Mouse (Mus musculus): ENCODE measurements at regions not wholly inside any gene's neighbourhood (a gene's known extent, or its start where the extent isn't known, plus 50 kb on each side); places are given as distances from the start of the nearest gene placed in this dataset.

GRCm38 (mm10) chr10:97851487-97851886 is 124.9 kb upstream of the C030005K15Rik start:
- Histone ChIP-seq H3K9me3 (ENCODE audit: control insufficient read depth, low read length) (no peaks in the 10 kb centered on the region), H3K27ac (replicated peaks) (no peak overlapping the region), H3K4me2 (replicated peaks; ENCODE audit: low read depth) (no peak overlapping the region), H3K4me3 (ENCODE audit: low read depth, low read length) (no peak overlapping the region), H3K27me3 (ENCODE audit: control insufficient read depth, insufficient read depth, low read length) (no peaks in the 10 kb centered on the region), H3K36me3 (ENCODE audit: control insufficient read depth, insufficient read depth, low read length) (no peaks in the 10 kb centered on the region), H3K9ac (ENCODE audit: low read length) (no peak overlapping the region), H3K4me1 (replicated peaks; ENCODE audit: control insufficient read depth, insufficient read depth) (no peaks in the 10 kb centered on the region)
- TF ChIP-seq CTCF (IDR thresholded peaks at IDR 0.05; ENCODE audit: low read depth): no peak
- no peak for TF ChIP-seq EP300 (optimal IDR thresholded peaks at IDR 0.05)
- ATAC-seq (ENCODE audit: low FRiP score, low TSS enrichment) (no peak), DNase-seq (ENCODE audit: low spot score) (no peak)
- 81% methylated on average over 2 of the region's 2 CpGs for WGBS

DNA sequence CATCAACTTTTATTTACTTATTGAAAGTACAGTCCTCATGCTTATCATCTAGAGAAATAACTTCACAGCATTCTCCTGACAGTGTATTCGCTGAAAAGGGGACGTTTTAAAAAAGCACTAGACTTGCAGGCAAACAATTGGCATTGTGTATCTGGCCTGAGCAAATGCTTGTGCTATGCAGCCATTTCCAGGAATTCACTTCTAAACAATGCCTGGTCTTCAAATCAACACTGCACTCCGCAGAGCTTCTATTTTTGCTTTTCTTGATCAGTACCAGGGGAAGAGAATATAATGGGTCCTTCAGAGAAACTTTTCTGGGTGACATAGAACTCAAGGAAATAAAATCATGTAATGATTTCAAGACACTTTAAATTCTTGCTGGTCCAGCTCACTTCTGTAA is 150.5 kb upstream of the C030005K15Rik start:
- H3K9me3 ChIP-seq (ENCODE audit: control insufficient read depth, low read length): no peaks in the 10 kb centered on the region
- no peak overlapping the region for H3K27ac ChIP-seq (replicated peaks)
- no peak overlapping the region for H3K4me3 ChIP-seq (ENCODE audit: low read depth, low read length)
- no peak overlapping the region for H3K9ac ChIP-seq (ENCODE audit: low read length)
- no peaks in the 10 kb centered on the region for H3K36me3 ChIP-seq (ENCODE audit: control insufficient read depth, insufficient read depth, low read length)
- no peak for DNase-seq (ENCODE audit: low spot score)
- H3K27me3 ChIP-seq (ENCODE audit: control insufficient read depth, insufficient read depth, low read length): no peaks in the 10 kb centered on the region
- no peak overlapping the region for H3K4me2 ChIP-seq (replicated peaks; ENCODE audit: low read depth)
- ATAC-seq (ENCODE audit: low FRiP score, low TSS enrichment): no peak
- no peaks in the 10 kb centered on the region for H3K4me1 ChIP-seq (replicated peaks; ENCODE audit: control insufficient read depth, insufficient read depth)
- 33% methylated on average over 3 of the region's 3 CpGs for WGBS
- TF ChIP-seq CTCF (IDR thresholded peaks at IDR 0.05; ENCODE audit: low read depth) (no peak), EP300 (optimal IDR thresholded peaks at IDR 0.05) (no peak)

GRCm38 (mm10) chr10:97886049-97886448 is 159.5 kb upstream of the C030005K15Rik start:
- Histone ChIP-seq H3K9ac (ENCODE audit: low read length) (no peak overlapping the region), H3K27ac (replicated peaks) (no peak overlapping the region), H3K27me3 (ENCODE audit: control insufficient read depth, insufficient read depth, low read length) (no peaks in the 10 kb centered on the region), H3K9me3 (ENCODE audit: control insufficient read depth, low read length) (no peaks in the 10 kb centered on the region), H3K4me1 (replicated peaks; ENCODE audit: control insufficient read depth, insufficient read depth) (no peaks in the 10 kb centered on the region), H3K36me3 (ENCODE audit: control insufficient read depth, insufficient read depth, low read length) (no peaks in the 10 kb centered on the region), H3K4me3 (ENCODE audit: low read depth, low read length) (no peak overlapping the region), H3K4me2 (replicated peaks; ENCODE audit: low read depth) (no peak overlapping the region)
- TF ChIP-seq CTCF (IDR thresholded peaks at IDR 0.05; ENCODE audit: low read depth) (no peak), EP300 (optimal IDR thresholded peaks at IDR 0.05) (no peak)
- no peak for ATAC-seq (ENCODE audit: low FRiP score, low TSS enrichment)
- no peak for DNase-seq (ENCODE audit: low spot score)
- WGBS: 76% methylated on average over 1 of the region's 1 CpGs

- H3K4me2 ChIP-seq (replicated peaks; ENCODE audit: low read depth): no peak overlapping the region
- no peaks in the 10 kb centered on the region for H3K36me3 ChIP-seq (ENCODE audit: control insufficient read depth, insufficient read depth, low read length)
- no peaks in the 10 kb centered on the region for H3K4me1 ChIP-seq (replicated peaks; ENCODE audit: control insufficient read depth, insufficient read depth)
- 62% methylated on average over 4 of the region's 4 CpGs for WGBS
- ATAC-seq (ENCODE audit: low FRiP score, low TSS enrichment) (no peak), DNase-seq (ENCODE audit: low spot score) (no peak)
- no peaks in the 10 kb centered on the region for H3K27me3 ChIP-seq (ENCODE audit: control insufficient read depth, insufficient read depth, low read length)
- no peak overlapping the region for H3K27ac ChIP-seq (replicated peaks)
- no peaks in the 10 kb centered on the region for H3K9me3 ChIP-seq (ENCODE audit: control insufficient read depth, low read length)
- no peak for TF ChIP-seq EP300 (optimal IDR thresholded peaks at IDR 0.05)
- TF ChIP-seq CTCF (IDR thresholded peaks at IDR 0.05; ENCODE audit: low read depth): no peak
- H3K9ac ChIP-seq (ENCODE audit: low read length): no peak overlapping the region
- H3K4me3 ChIP-seq (ENCODE audit: low read depth, low read length): no peak overlapping the region
Observed at GRCm38 (mm10) chr10:97905793-97906192, 179.2 kb upstream of the C030005K15Rik start.

DNA sequence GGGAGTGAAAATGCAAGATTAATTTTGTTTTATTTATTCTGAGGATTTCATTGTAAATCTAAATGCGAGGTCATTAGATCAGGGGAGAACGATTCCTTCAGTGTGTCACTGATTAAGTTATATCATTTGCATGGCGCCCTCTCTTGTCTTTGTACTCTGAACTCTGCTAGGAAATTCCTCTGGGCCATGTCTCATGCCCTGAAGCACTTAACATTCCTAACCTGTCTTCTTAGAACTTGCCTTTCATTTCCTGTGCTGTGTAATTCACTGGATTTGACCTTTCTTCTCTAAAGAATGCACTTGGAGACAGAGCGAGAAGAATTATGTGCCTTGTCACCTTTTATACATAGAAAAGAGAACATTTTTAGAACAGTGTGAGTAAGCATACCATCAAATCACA is 199.0 kb upstream of the C030005K15Rik start:
- no peaks in the 10 kb centered on the region for H3K9me3 ChIP-seq (ENCODE audit: control insufficient read depth, low read length)
- H3K4me2 ChIP-seq (replicated peaks; ENCODE audit: low read depth): no peak overlapping the region
- no peak overlapping the region for H3K4me3 ChIP-seq (ENCODE audit: low read depth, low read length)
- WGBS: 36% methylated on average over 4 of the region's 4 CpGs
- H3K9ac ChIP-seq (ENCODE audit: low read length): no peak overlapping the region
- H3K27me3 ChIP-seq (ENCODE audit: control insufficient read depth, insufficient read depth, low read length): no peaks in the 10 kb centered on the region
- DNase-seq (ENCODE audit: low spot score): no peak
- no peak overlapping the region for H3K27ac ChIP-seq (replicated peaks)
- TF ChIP-seq CTCF (IDR thresholded peaks at IDR 0.05; ENCODE audit: low read depth): no peak
- no peak for TF ChIP-seq EP300 (optimal IDR thresholded peaks at IDR 0.05)
- no peaks in the 10 kb centered on the region for H3K36me3 ChIP-seq (ENCODE audit: control insufficient read depth, insufficient read depth, low read length)
- no peak for ATAC-seq (ENCODE audit: low FRiP score, low TSS enrichment)
- H3K4me1 ChIP-seq (replicated peaks; ENCODE audit: control insufficient read depth, insufficient read depth): no peaks in the 10 kb centered on the region

- H3K9me3 ChIP-seq (ENCODE audit: control insufficient read depth, low read length): no peaks in the 10 kb centered on the region
- ATAC-seq (ENCODE audit: low FRiP score, low TSS enrichment): no peak
- H3K27me3 ChIP-seq (ENCODE audit: control insufficient read depth, insufficient read depth, low read length): no peaks in the 10 kb centered on the region
- no peak for DNase-seq (ENCODE audit: low spot score)
- H3K36me3 ChIP-seq (ENCODE audit: control insufficient read depth, insufficient read depth, low read length): no peaks in the 10 kb centered on the region
- H3K9ac ChIP-seq (ENCODE audit: low read length): no peak overlapping the region
- no peak for TF ChIP-seq EP300 (optimal IDR thresholded peaks at IDR 0.05)
- no peak for TF ChIP-seq CTCF (IDR thresholded peaks at IDR 0.05; ENCODE audit: low read depth)
- WGBS: 91% methylated on average over 2 of the region's 2 CpGs
- no peaks in the 10 kb centered on the region for H3K4me1 ChIP-seq (replicated peaks; ENCODE audit: control insufficient read depth, insufficient read depth)
- no peak overlapping the region for H3K4me3 ChIP-seq (ENCODE audit: low read depth, low read length)
- no peak overlapping the region for H3K27ac ChIP-seq (replicated peaks)
- no peak overlapping the region for H3K4me2 ChIP-seq (replicated peaks; ENCODE audit: low read depth)
Observed at GRCm38 (mm10) chr10:97940345-97940744, 213.8 kb upstream of the C030005K15Rik start.
